Mouse (Mus musculus) embryonic fibroblast, embryonic 13.5 days (primary cell): ENCODE data around the gene Tmem117.

Experiments
- CTCF ChIP-seq: IDR thresholded peaks from 2 replicates; pipeline ENCODE4 v1.5.1; 2011; ENCODE audit warnings: mild to moderate bottlenecking, control low read depth, low read length, moderate library complexity, borderline replicate concordance; ENCODE audit not compliant: insufficient read depth
- POLR2A ChIP-seq: IDR thresholded peaks from 2 replicates; pipeline ENCODE4 v1.6.1; 2011; ENCODE audit warnings: low read depth, mild to moderate bottlenecking, control low read depth, low read length, moderate library complexity

- TF ChIP-seq CTCF, result no peak
- no peak for TF ChIP-seq POLR2A
Measured at GRCm38 (mm10) chr15:94956697-94957096, 327.7 kb downstream of the Tmem117 start.
